Mouse (Mus musculus) monocyte, adult 5-6 weeks (primary cell): Measurements from ENCODE around the gene Nfe2l3. TPM values are rescaled to one million over a fixed set of nuclear protein-coding genes. Genes with fewer than 3 reads are reported as not detected.
A peak's percentile ranks its signal among the peaks of the same experiment; 100 is the strongest.

Experiments used
- ATAC-seq: fragments of 153-309, 156-312 bp; replicated peaks from 2 replicates; pipeline ENCODE4 v1.8.0; 2017; ENCODE audit warnings: mild to moderate bottlenecking; ENCODE audit not compliant: low TSS enrichment, insufficient number of reproducible peaks, severe bottlenecking, poor library complexity, low FRiP score
- total RNA-seq: library from RNA; stranded (forward); fragments of 200-1000, 200-491, 200-594 nt; gene quantifications from 3 replicates; pipeline ENCODE4 v1.2.3, GENCODE M21; 2017

Gene Nfe2l3
- total RNA-seq, 1 experiment from 2014 or later: 0.10 TPM

- no peak for ATAC-seq
Measured at GRCm38 (mm10) chr6:51437665-51438064, 5.2 kb downstream of the Nfe2l3 start.

DNA sequence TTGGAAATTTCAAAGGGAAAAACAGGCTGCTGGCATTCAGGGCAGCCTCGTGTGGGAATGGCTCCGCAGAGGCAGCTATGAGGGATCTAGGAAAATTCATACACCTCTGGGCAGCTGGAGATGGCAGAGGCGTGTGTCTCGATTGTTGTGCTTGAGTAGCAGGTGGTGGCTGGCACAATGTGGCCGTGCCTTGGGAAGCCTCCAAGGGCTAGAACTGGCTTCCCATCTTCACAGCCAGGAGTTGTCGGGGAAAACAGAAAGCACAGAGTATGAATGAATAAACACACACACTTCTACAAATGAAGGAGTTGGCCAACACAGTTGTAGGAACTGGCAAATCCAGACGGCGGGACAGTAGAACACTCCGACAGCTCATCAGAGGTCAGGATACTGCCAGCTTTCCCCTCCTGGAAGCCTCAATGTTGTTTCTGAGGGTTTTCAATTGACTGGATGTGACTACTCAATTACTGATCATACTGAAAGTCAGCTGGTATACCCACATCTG, 6.4 kb downstream of the Nfe2l3 start:
- no peak for ATAC-seq

- no peak for ATAC-seq
Measured at GRCm38 (mm10) chr6:51442191-51442835, 9.8 kb downstream of the Nfe2l3 start.

DNA sequence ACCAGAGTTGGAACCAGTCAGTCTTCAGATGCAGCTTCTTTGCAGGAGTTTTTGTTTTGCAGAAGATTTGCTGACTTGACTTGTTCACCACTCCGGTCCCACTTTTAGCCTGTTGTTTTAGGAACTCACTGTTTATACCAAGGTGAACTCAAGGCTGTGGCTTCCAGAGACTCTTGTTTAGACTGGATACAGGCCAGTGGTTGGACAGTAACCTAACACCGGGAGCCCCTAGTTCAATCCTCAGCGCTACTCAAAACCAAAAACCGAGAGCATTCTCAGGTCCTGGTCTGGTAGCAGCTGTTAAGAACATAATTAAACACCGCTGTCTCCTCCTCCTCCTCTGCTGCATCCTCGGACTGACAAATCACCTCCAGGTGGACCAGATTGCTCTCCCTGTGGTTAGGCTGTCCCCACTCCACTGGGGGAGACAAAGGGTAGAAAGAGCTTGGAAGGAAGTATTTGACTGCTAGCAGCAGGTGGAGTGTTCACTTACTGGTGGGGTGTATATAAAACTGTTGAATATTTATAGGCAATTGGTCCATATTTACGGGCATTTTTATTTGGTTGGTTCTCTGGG, 20.5 kb downstream of the Nfe2l3 start:
- ATAC-seq: no peak

DNA sequence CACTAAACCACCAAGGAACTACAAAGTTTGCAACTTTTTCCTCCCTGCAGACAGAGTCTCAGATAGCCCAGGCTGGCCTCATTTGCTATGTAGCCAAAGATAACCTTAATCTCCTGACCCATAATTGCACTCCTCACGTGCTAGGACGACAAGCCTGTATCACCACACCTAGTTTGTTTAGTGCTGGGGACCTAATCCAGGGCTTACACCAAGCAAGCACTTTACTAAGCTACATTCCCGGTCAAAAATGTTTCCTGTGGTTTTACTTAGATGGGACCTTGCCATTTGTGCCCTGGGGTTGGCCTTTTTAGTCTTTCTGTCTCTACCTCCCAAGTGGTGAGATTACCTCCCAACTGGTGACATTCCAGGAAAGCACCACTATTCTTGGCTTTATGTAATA, 22.5 kb downstream of the Nfe2l3 start:
- no peak for ATAC-seq

DNA sequence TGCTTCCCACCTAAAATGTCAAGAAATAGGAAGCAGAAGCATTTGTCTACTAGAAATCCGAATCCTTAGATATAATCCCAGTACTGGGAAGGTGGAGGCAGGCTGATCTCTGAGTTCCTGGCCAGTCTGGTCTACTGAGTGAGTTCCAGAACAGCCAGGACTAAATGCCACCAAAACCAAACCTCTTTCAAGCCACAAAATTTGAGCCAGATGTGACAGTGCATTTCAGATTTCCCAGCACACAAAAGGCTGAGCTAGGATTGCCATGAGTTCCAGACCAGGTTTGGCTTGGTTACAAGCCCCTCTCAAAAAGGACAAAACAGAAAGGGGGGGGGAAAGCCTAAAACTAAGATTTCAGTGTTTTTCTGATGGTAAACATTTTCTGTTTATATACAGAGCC, 23.7 kb downstream of the Nfe2l3 start:
- ATAC-seq: no peak

DNA sequence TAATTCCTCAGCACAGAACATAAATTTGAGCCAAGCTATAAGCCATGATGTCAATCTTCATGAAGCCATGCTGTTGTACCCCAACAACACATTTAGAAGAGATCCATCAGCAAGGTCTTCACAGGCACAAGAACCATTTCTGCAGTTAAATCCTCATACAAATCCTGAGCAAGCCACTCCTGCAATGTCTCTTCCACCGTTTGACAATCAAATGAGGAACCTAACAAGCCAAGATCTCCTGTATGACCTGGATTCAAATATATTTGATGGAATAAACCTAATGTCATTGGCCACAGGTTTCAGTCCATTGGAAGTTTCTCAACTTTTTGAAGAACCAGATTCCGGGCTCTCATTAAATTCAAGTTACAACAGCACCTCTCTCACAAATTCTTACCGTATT, 24.8 kb downstream of the Nfe2l3 start:
- ATAC-seq: no peak

DNA sequence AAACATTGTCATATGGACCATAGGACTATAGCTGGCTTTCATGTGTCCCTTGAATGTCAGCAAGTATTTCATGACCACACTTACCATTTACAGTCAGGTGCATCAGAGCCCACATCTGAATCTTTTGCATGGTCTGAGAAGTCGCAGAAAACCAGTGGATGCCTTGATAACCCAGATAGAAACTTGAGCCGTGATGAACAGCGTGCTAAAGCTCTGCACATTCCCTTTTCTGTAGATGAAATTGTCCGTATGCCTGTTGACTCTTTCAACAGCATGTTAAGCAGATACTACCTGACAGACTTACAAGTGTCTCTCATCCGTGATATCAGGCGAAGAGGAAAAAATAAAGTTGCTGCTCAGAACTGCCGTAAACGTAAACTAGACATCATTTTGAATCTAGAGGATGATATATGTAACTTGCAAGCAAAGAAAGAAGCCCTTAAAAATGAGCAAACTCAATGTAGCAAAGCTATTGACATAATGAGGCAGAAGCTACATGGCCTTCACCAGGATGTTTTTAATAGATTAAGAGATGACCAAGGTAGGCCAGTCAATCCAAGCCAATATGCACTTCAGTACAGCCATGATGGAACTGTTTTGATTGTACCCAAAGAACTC, 25.4 kb downstream of the Nfe2l3 start:
- ATAC-seq: no peak

- ATAC-seq: no peak
Measured at GRCm38 (mm10) chr6:51458925-51459312, 26.4 kb downstream of the Nfe2l3 start.

DNA sequence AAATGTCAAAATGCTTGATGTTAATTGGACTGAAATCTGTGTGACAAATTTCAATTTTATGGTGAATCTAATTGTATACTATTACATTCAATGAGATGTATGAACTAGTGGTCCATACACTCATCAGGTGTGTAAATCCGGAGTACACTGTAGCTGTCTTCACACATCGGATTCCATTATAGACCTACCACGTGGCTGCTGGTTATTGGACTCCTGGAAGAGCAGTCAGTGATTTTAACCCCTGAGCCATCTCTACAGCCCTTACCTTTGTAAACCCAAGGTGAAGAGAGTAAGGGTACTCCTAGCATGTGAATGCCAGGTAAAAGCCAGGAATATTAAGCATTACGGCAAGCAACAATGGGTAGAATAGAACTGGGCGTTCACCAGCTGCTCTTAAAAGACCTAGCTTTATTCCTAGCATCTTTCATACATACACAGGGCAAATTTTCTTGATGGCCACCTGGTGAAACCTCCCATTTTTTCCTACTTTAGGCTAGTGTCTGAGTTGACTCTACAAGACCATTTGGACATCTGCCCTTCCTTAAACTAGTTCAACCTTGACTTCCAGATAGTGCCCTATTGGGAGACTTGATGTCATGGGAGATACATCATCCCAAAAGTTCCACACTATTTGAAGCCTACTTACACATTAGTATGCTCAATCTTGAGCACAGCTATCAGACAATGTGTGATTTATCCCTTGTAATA, 27.0 kb downstream of the Nfe2l3 start:
- ATAC-seq: no peak

DNA sequence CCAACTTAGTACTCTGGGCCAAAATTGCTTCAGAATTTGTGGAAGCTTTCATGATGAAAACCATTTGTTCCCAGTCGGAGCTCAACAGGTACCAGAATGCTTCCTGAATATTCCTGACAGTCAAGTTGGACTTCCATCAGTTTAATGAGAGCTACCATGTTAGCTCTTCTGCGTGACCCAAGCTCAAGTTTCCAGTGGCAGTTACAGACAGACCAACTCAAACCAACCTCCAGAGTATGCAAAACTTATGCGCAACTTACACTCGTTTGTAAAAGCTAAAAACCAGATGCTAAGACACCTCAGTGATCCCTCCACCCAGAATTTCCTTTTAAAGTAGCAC, 27.5 kb downstream of the Nfe2l3 start:
- no peak for ATAC-seq

DNA sequence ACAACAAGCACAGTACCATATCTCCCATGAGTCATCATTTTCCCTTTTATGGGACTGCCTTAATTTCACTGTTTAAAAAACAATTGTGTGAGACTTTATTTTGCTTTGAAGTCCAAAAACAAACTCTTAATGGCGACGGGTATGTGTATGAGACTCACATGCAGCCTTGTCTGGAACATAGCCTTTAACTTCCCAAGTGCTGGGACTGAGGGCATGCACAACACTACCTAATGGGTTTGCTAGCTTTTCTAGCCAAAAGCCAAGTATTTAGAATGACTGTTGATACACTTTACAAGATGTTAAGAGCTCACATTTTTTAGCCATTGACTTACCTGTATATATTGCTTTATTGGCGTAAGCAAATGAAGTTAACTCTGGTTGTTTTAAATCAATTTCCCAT, 27.9 kb downstream of the Nfe2l3 start:
- ATAC-seq: no peak

DNA sequence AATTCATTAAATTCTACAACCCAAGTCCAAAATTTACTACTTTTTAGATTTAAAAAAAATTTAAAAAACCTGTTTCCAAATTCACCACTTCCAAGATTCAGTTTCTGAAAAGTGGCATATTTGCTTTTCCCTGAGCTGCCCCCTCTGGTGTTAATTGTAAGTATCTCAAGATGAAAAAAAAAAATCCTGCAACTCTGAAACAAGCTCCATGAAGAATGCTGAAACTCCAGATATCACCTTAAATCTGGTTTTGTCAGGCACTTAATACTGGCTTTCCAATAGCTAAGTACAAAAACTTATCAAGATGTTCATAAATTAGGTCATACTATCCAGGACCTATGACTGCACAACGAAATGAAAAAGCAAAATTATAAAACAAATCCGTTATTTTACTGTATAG, 35.2 kb downstream of the Nfe2l3 start:
- no peak for ATAC-seq

GRCm38 (mm10) chr6:51468891-51469561, 36.6 kb downstream of the Nfe2l3 start:
- peak; percentile 32 for ATAC-seq

GRCm38 (mm10) chr6:51469715-51470310, 37.3 kb downstream of the Nfe2l3 start, which contains the start of gene Hnrnpa2b1:
TSS of gene Hnrnpa2b1 (minus strand) at chr6:51469894.
- peak; percentile 91 for ATAC-seq

DNA sequence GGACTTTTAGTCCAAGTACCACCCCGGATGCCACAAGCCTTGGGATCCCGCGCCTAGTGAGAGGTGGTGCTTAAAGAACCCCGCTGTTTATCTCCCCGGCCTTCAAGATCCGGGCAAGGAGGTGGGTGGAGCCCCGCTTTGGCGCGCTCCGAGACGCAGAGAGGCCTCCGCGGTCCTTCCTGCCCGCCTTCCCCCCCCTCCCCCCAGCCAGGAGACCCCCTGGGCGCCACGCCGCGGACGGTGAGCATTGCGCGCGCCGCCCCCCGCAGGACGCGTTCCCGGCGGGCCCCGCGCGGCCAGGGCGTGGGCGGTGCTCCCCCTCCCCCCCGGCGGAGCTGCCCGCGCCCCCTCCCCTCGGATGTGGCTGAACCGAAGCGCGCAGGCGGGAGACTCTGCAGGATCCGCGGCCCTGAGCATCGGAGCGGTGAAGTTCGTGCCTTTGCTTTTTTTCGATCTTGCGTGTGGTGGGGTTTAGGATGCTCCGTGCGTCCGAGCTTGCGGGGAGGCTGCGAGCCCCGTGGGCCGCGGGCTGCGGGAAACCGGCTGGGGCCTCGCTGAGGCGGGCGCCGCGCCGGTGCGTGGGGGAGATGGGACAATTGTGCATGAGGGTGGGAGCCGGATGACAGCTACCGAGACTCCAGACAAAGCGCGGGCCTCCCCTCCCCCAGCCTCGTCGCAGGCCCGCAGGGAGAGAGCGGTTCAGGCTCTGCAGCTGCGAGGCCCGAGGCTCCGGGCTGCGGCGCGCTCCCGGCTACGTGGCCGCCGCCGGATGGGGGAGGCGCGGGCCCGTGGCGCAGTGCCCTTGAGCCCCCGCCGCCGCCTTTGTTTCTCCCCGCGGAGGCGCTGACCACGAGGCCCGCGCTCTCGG, 38.1 kb downstream of the Nfe2l3 start, which contains the start of gene Cbx3:
TSS of gene Cbx3 (plus strand) at position 50 of the 868 bp plus-strand sequence.
- peak; percentile 45; the same call in 1 of the 2 replicates for ATAC-seq

DNA sequence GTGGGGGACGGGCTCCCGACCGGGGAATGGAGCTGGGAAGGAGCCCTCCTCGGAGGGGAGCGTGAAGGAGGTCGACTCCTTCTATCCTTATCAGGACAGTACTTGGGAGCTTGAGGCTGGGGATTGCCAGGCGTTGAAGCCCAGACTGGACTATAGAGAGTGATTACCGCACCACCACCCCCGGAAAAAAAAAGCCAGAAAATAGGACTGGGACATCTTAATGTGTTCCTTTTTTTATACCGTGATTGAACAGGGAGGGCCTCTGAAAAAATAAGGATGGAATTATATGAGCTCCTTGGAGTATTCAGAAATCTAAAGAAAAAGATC, 38.7 kb downstream of the Nfe2l3 start:
- no peak for ATAC-seq

- ATAC-seq: no peak
Measured at GRCm38 (mm10) chr6:51471782-51472181, 39.3 kb downstream of the Nfe2l3 start.
